Mouse (Mus musculus) c-Kit-negative CD71-positive TER-119-positive erythroid progenitor cells, embryonic 14.5 days (primary cell): ENCODE results near the gene Mib2.
"Not testable (repeated sequence)": the region's sequence is repeated elsewhere in the genome, so short reads cannot be mapped to it uniquely, and the experiment has no call there.

Experiments used
- DNase-seq: peaks from one replicate; pipeline ENCODE4 v3.0.0-alpha.2; 2013; ENCODE audit warnings: low read depth, low spot score

The Mib2 gene

GRCm38 (mm10) chr4:155668689-155669597 lies at the start of gene Mib2:
Mib2 (minus strand) TSS chr4:155669198.
- DNase-seq: peak; percentile 95

GRCm38 (mm10) chr4:155710521-155711252 lies 41.7 kb upstream of the Mib2 start:
- DNase-seq: no peak

- no peak for DNase-seq
These were observed 40.0 kb upstream of the Mib2 start for GRCm38 (mm10) chr4:155708988-155709387.

GRCm38 (mm10) chr4:155708582-155708981 lies 39.6 kb upstream of the Mib2 start:
- no peak for DNase-seq

- no peak for DNase-seq
These were observed 36.6 kb upstream of the Mib2 start for GRCm38 (mm10) chr4:155705592-155705929.

- DNase-seq: peak; percentile 89
These were observed 36.0 kb upstream of the Mib2 start, which contains the start of gene Ssu72 for GRCm38 (mm10) chr4:155704721-155705591. Ssu72 (plus strand) TSS chr4:155704800.

- no peak for DNase-seq
These were observed 34.5 kb upstream of the Mib2 start for GRCm38 (mm10) chr4:155703425-155703929.

- DNase-seq: no peak
These were observed 31.4 kb upstream of the Mib2 start for GRCm38 (mm10) chr4:155700425-155700824.

GRCm38 (mm10) chr4:155696261-155697255 lies 27.6 kb upstream of the Mib2 start:
- DNase-seq: no peak

GRCm38 (mm10) chr4:155695531-155696062 lies 26.6 kb upstream of the Mib2 start:
- DNase-seq: no peak

GRCm38 (mm10) chr4:155694482-155695401 lies 25.7 kb upstream of the Mib2 start:
- DNase-seq: no peak

- no peak for DNase-seq
These were observed 25.1 kb upstream of the Mib2 start, which contains the start of gene Fndc10 for GRCm38 (mm10) chr4:155694111-155694481. Fndc10 (plus strand) TSS chr4:155694342.

GRCm38 (mm10) chr4:155692421-155692820 lies 23.4 kb upstream of the Mib2 start:
- DNase-seq: no peak

- no peak for DNase-seq
These were observed 21.8 kb upstream of the Mib2 start for GRCm38 (mm10) chr4:155690571-155691375.

GRCm38 (mm10) chr4:155687764-155688163 lies 18.8 kb upstream of the Mib2 start:
- not testable (repeated sequence) for DNase-seq

- DNase-seq: not testable (repeated sequence)
These were observed 14.8 kb upstream of the Mib2 start for GRCm38 (mm10) chr4:155683670-155684277.

- no peak for DNase-seq
These were observed 7.0 kb upstream of the Mib2 start for GRCm38 (mm10) chr4:155675991-155676390.

GRCm38 (mm10) chr4:155672082-155672481 lies 3.1 kb upstream of the Mib2 start:
- DNase-seq: no peak
